Mouse (Mus musculus): ENCODE measurements at regions not wholly inside any gene's neighbourhood (a gene's known extent, or its start where the extent isn't known, plus 50 kb on each side); places are given as distances from the start of the nearest gene placed in this dataset.

DNA sequence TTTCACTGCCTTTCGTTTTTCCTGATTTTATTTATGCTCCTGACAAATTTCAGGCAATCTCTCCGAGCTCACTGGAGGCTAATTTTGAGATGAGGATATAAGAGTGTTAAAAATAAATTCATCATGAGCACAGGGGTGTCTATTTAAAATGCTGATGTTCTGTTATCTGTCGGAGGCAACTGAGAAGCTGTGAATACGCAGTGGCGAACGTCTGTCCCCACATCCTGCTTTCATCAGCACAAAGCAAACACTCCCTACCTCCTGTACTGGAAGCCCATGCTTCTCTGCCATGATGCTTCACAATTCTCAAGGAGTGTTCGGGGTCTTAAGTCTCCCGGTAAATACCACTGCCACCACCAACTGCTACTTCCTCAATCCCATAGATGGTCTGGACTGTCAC, 526.9 kb downstream of the Pdcd6ip start:
- DNase-seq (ENCODE audit: low spot score) (no peak), ATAC-seq (ENCODE audit: low FRiP score, low TSS enrichment) (no peak)
- H3K36me3 ChIP-seq (ENCODE audit: control insufficient read depth, insufficient read depth, low read length) = no peaks in the 10 kb centered on the region
- 68% methylated on average over 8 of the region's 8 CpGs for WGBS
- no peak overlapping the region for H3K9ac ChIP-seq (ENCODE audit: low read length)
- no peaks in the 10 kb centered on the region for H3K27me3 ChIP-seq (ENCODE audit: control insufficient read depth, insufficient read depth, low read length)
- no peak overlapping the region for H3K4me3 ChIP-seq (ENCODE audit: low read depth, low read length)
- no peaks in the 10 kb centered on the region for H3K4me1 ChIP-seq (replicated peaks; ENCODE audit: control insufficient read depth, insufficient read depth)
- no peaks in the 10 kb centered on the region for H3K9me3 ChIP-seq (ENCODE audit: control insufficient read depth, low read length)
- H3K27ac ChIP-seq (replicated peaks) = no peak overlapping the region
- TF ChIP-seq CTCF (IDR thresholded peaks at IDR 0.05; ENCODE audit: low read depth) = no peak
- TF ChIP-seq EP300 (optimal IDR thresholded peaks at IDR 0.05) = no peak
- no peak overlapping the region for H3K4me2 ChIP-seq (replicated peaks; ENCODE audit: low read depth)

DNA sequence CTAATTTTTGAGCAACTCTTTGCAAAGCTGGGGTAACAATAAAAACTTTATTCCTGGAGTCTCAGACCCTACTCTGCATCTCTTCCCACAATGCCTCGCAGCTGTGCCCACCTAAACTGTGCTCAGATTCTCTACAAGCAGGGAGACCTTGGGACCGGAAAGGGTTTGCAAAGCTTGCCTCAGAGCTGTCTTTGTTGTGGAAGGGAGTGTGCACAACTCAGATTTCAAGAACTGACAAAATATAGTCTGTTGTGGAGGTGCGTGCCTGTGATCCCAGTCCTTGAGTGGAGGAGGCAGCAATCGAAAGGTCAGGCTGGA, 530.2 kb downstream of the Pdcd6ip start:
- no peaks in the 10 kb centered on the region for H3K36me3 ChIP-seq (ENCODE audit: control insufficient read depth, insufficient read depth, low read length)
- 85% methylated on average over 4 of the region's 4 CpGs for WGBS

GRCm38 (mm10) chr9:113177181-113177917, 530.7 kb downstream of the Pdcd6ip start:
- no peak for ATAC-seq (ENCODE audit: low FRiP score, low TSS enrichment)
- Histone ChIP-seq H3K36me3 (ENCODE audit: control insufficient read depth, insufficient read depth, low read length) (no peaks in the 10 kb centered on the region), H3K9ac (ENCODE audit: low read length) (no peak overlapping the region), H3K4me2 (replicated peaks; ENCODE audit: low read depth) (no peak overlapping the region), H3K27ac (replicated peaks) (no peak overlapping the region), H3K9me3 (ENCODE audit: control insufficient read depth, low read length) (no peaks in the 10 kb centered on the region), H3K4me3 (ENCODE audit: low read depth, low read length) (no peak overlapping the region), H3K27me3 (ENCODE audit: control insufficient read depth, insufficient read depth, low read length) (no peaks in the 10 kb centered on the region), H3K4me1 (replicated peaks; ENCODE audit: control insufficient read depth, insufficient read depth) (no peaks in the 10 kb centered on the region)
- TF ChIP-seq EP300 (optimal IDR thresholded peaks at IDR 0.05) = no peak
- no peak for TF ChIP-seq CTCF (IDR thresholded peaks at IDR 0.05; ENCODE audit: low read depth)
- WGBS = 62% methylated on average over 15 of the region's 15 CpGs
- no peak for DNase-seq (ENCODE audit: low spot score)

More for the DNA sequence above, 530.2 kb downstream of the Pdcd6ip start:
- Histone ChIP-seq H3K9ac (ENCODE audit: low read length) (no peak overlapping the region), H3K27me3 (ENCODE audit: control insufficient read depth, insufficient read depth, low read length) (no peaks in the 10 kb centered on the region), H3K4me1 (replicated peaks; ENCODE audit: control insufficient read depth, insufficient read depth) (no peaks in the 10 kb centered on the region), H3K4me3 (ENCODE audit: low read depth, low read length) (no peak overlapping the region), H3K9me3 (ENCODE audit: control insufficient read depth, low read length) (no peaks in the 10 kb centered on the region), H3K27ac (replicated peaks) (no peak overlapping the region), H3K4me2 (replicated peaks; ENCODE audit: low read depth) (no peak overlapping the region)
- no peak for ATAC-seq (ENCODE audit: low FRiP score, low TSS enrichment)
- no peak for TF ChIP-seq CTCF (IDR thresholded peaks at IDR 0.05; ENCODE audit: low read depth)
- no peak for TF ChIP-seq EP300 (optimal IDR thresholded peaks at IDR 0.05)
- DNase-seq (ENCODE audit: low spot score) = no peak

DNA sequence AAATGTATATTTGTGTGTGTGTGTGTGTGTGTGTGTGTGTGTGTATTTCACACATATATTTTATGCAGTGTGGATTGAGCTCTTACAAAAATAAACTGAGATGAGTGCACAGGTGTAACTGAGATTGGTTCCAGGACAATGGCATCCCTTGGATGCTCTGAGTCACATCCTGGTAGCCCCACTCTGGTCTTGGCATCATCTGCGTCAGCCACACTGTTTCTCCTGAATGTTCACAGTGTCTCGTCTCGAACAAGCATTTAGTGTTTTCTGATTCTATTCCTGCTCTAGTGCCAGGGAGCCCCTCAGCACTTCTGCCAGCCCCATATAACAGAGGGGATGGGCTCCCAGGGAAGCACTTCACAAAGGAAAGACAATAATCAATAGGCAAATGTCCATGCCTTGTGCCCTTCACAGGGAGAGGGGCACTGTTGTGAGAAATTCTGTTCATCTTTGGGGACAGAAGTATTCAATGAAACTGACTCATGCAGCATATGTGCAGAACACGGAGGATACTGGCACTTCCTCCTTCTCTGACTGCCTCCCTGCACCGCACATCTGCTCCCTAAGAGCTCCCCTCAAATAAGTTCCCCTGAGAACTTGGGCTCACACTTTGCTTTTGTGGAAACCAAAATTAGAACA, 536.2 kb downstream of the Pdcd6ip start:
- no peak overlapping the region for H3K4me2 ChIP-seq (replicated peaks; ENCODE audit: low read depth)
- H3K36me3 ChIP-seq (ENCODE audit: control insufficient read depth, insufficient read depth, low read length) = no peaks in the 10 kb centered on the region
- H3K27me3 ChIP-seq (ENCODE audit: control insufficient read depth, insufficient read depth, low read length) = no peaks in the 10 kb centered on the region
- no peak overlapping the region for H3K27ac ChIP-seq (replicated peaks)
- H3K9me3 ChIP-seq (ENCODE audit: control insufficient read depth, low read length) = no peaks in the 10 kb centered on the region
- H3K9ac ChIP-seq (ENCODE audit: low read length) = no peak overlapping the region
- no peak overlapping the region for H3K4me3 ChIP-seq (ENCODE audit: low read depth, low read length)
- no peaks in the 10 kb centered on the region for H3K4me1 ChIP-seq (replicated peaks; ENCODE audit: control insufficient read depth, insufficient read depth)
- no peak for DNase-seq (ENCODE audit: low spot score)
- TF ChIP-seq CTCF (IDR thresholded peaks at IDR 0.05; ENCODE audit: low read depth) (no peak), EP300 (optimal IDR thresholded peaks at IDR 0.05) (no peak)
- ATAC-seq (ENCODE audit: low FRiP score, low TSS enrichment) = no peak
- WGBS = 78% methylated on average over 5 of the region's 5 CpGs

DNA sequence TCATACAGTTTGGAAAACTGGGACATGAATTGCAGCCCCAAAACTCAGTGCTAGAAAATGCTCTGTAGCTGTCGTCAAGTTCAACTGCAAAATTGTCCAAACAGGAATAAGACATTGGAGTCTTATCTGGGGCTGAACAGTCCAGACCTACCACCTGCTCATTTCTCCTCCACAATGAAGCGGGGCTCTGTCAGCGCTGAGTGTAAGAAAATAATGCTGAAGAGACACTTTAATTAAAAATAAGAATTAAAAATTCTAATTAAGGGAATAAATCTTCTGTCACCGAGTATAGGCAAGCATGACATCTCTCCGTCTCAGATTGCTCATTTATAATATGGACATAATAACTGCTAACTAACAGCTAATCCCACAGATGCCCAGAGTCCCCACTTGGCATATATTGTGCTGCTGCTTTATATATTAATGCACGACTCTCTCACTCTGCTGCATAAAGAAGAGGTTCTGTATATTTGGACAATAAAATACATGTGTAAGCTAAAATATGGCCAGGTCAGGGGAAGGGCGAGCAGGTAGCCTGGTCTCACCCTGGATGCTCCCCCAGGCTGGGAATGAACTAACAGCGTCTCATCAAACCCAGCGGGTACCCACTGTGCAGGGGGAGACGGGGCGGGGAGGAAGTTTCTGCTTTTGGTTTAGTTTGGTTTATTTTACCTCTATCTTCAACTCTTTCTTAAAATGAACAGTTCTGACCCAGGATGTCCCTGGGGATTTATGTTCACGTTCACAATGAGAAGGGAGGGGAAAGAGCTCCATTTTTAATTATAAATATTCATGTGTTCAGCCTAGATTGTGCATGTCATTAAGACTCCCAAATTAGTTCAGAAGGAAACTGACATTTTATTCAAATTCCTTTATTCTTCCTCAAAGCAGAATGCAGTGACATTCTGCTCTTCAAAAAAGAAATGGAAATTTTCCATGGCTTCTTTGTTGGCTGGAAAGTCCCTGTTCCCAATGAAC, 544.9 kb downstream of the Pdcd6ip start:
- DNase-seq (ENCODE audit: low spot score) = no peak
- Histone ChIP-seq H3K4me1 (replicated peaks; ENCODE audit: control insufficient read depth, insufficient read depth) (no peaks in the 10 kb centered on the region), H3K4me3 (ENCODE audit: low read depth, low read length) (no peak overlapping the region), H3K9ac (ENCODE audit: low read length) (no peak overlapping the region), H3K27ac (replicated peaks) (no peak overlapping the region), H3K36me3 (ENCODE audit: control insufficient read depth, insufficient read depth, low read length) (no peaks in the 10 kb centered on the region), H3K4me2 (replicated peaks; ENCODE audit: low read depth) (no peak overlapping the region), H3K9me3 (ENCODE audit: control insufficient read depth, low read length) (no peaks in the 10 kb centered on the region), H3K27me3 (ENCODE audit: control insufficient read depth, insufficient read depth, low read length) (no peaks in the 10 kb centered on the region)
- 79% methylated on average over 12 of the region's 12 CpGs for WGBS
- no peak for ATAC-seq (ENCODE audit: low FRiP score, low TSS enrichment)
- no peak for TF ChIP-seq CTCF (IDR thresholded peaks at IDR 0.05; ENCODE audit: low read depth)
- TF ChIP-seq EP300 (optimal IDR thresholded peaks at IDR 0.05) = no peak

Data from stomach, postnatal 0 days (tissue).